Mouse (Mus musculus) forebrain, embryonic 15.5 days (tissue): ENCODE measurements at regions not wholly inside any gene's neighbourhood (a gene's known extent, or its start where the extent isn't known, plus 50 kb on each side); places are given as distances from the start of the nearest gene placed in this dataset.
A peak's percentile ranks its signal among the peaks of the same experiment; 100 is the strongest.

Experiments used
- ATAC-seq: fragments of 200-750 bp; cut with Nextera tagmentation; replicated peaks from 2 replicates; pipeline ENCODE4 v1.8.0; 2017; ENCODE audit warnings: mild to moderate bottlenecking, moderate TSS enrichment, moderate library complexity
- H3K27ac ChIP-seq: fragments of 300-500 bp; sonication (generic); replicated peaks from 2 replicates; pipeline ENCODE4 v1.5.1; 2015; ENCODE audit warnings: mild to moderate bottlenecking, inconsistent platforms
- H3K27me3 ChIP-seq: fragments of 300-500 bp; sonication (generic); 2 replicates; pipeline ENCODE4 v1.6.1; 2015; ENCODE audit warnings: inconsistent platforms
- H3K36me3 ChIP-seq: fragments of 300-500 bp; sonication (generic); 2 replicates; pipeline ENCODE4 v1.6.1; 2015; ENCODE audit warnings: mild to moderate bottlenecking, inconsistent platforms
- H3K4me1 ChIP-seq: fragments of 300-500 bp; sonication (generic); 2 replicates; pipeline ENCODE4 v1.6.1; 2015; ENCODE audit warnings: inconsistent platforms
- H3K4me2 ChIP-seq: fragments of 300-500 bp; sonication (generic); replicated peaks from 2 replicates; pipeline ENCODE4 v1.6.1; 2015; ENCODE audit warnings: mild to moderate bottlenecking, inconsistent platforms
- H3K4me3 ChIP-seq: fragments of 300-500 bp; sonication (generic); 2 replicates; pipeline ENCODE4 v1.5.1; 2015; ENCODE audit warnings: mild to moderate bottlenecking, inconsistent platforms
- H3K9ac ChIP-seq: fragments of 300-500 bp; sonication (generic); replicated peaks from 2 replicates; pipeline ENCODE4 v1.6.1; 2015; ENCODE audit warnings: mild to moderate bottlenecking, inconsistent platforms
- H3K9me3 ChIP-seq: fragments of 300-500 bp; sonication (generic); 2 replicates; pipeline ENCODE4 v1.6.1; 2016; ENCODE audit warnings: inconsistent platforms
- WGBS: fragments of 180-500 bp; shearing (Covaris S2); methylation state at CpG from one replicate; pipeline ENCODE4 v1.1.7; 2015; ENCODE audit warnings: mixed read lengths; 5-methylcytosine and 5-hydroxymethylcytosine counted together

GRCm38 (mm10) chr2:11012312-11012860, 159.5 kb upstream of the Prkcq start:
- H3K9me3 ChIP-seq, result no peaks in the 10 kb centered on the region
- no peaks in the 10 kb centered on the region for H3K36me3 ChIP-seq
- no peak overlapping the region for H3K27ac ChIP-seq
- no peak for ATAC-seq
- peaks cover 8% of the 10 kb centered on the region; the same call in 1 of the 2 replicates for H3K4me1 ChIP-seq
- no peak overlapping the region for H3K4me3 ChIP-seq
- H3K9ac ChIP-seq, result no peak overlapping the region
- 90% methylated on average over 4 of the region's 4 CpGs for WGBS
- no peak overlapping the region for H3K4me2 ChIP-seq
- H3K27me3 ChIP-seq, result no peaks in the 10 kb centered on the region

- H3K36me3 ChIP-seq, result no peaks in the 10 kb centered on the region
- H3K4me2 ChIP-seq, result no peak overlapping the region
- H3K27me3 ChIP-seq, result no peaks in the 10 kb centered on the region
- no peaks in the 10 kb centered on the region for H3K9me3 ChIP-seq
- ATAC-seq, result no peak
- peaks cover 8% of the 10 kb centered on the region; the same call in 1 of the 2 replicates for H3K4me1 ChIP-seq
- no peak overlapping the region for H3K27ac ChIP-seq
- H3K4me3 ChIP-seq, result no peak overlapping the region
- WGBS, result 92% methylated on average over 3 of the region's 3 CpGs
- no peak overlapping the region for H3K9ac ChIP-seq
These were observed 158.8 kb upstream of the Prkcq start for GRCm38 (mm10) chr2:11013154-11013553.

- no peaks in the 10 kb centered on the region for H3K27me3 ChIP-seq
- H3K4me1 ChIP-seq, result peaks cover 6% of the 10 kb centered on the region; the same call in 1 of the 2 replicates
- no peaks in the 10 kb centered on the region for H3K36me3 ChIP-seq
- H3K9me3 ChIP-seq, result no peaks in the 10 kb centered on the region
- no peak overlapping the region for H3K27ac ChIP-seq
- H3K4me3 ChIP-seq, result no peak overlapping the region
- ATAC-seq, result no peak
- 82% methylated on average over 1 of the region's 1 CpGs for WGBS
- H3K4me2 ChIP-seq, result no peak overlapping the region
- H3K9ac ChIP-seq, result no peak overlapping the region
These were observed 155.5 kb upstream of the Prkcq start for GRCm38 (mm10) chr2:11016446-11016845.

- Histone ChIP-seq H3K36me3 (no peaks in the 10 kb centered on the region), H3K4me3 (no peak overlapping the region), H3K9me3 (no peaks in the 10 kb centered on the region), H3K27ac (no peak overlapping the region), H3K27me3 (no peaks in the 10 kb centered on the region), H3K4me2 (no peak overlapping the region), H3K9ac (no peak overlapping the region), H3K4me1 (no peaks in the 10 kb centered on the region)
- no peak for ATAC-seq
- 75% methylated on average over 4 of the region's 4 CpGs for WGBS
These were observed 139.0 kb upstream of the Prkcq start for GRCm38 (mm10) chr2:11032891-11033290.

- no peak overlapping the region for H3K4me2 ChIP-seq
- no peak overlapping the region for H3K27ac ChIP-seq
- 6% methylated on average over 1 of the region's 1 CpGs for WGBS
- H3K9me3 ChIP-seq, result no peaks in the 10 kb centered on the region
- H3K4me1 ChIP-seq, result no peaks in the 10 kb centered on the region
- H3K9ac ChIP-seq, result no peak overlapping the region
- H3K27me3 ChIP-seq, result no peaks in the 10 kb centered on the region
- ATAC-seq, result peak; percentile 60
- no peaks in the 10 kb centered on the region for H3K36me3 ChIP-seq
- no peak overlapping the region for H3K4me3 ChIP-seq
These were observed 137.7 kb upstream of the Prkcq start for GRCm38 (mm10) chr2:11034178-11034577.

GRCm38 (mm10) chr2:11037343-11037742, 134.6 kb upstream of the Prkcq start:
- H3K9me3 ChIP-seq, result no peaks in the 10 kb centered on the region
- no peak overlapping the region for H3K4me3 ChIP-seq
- 62% methylated on average over 11 of the region's 11 CpGs for WGBS
- H3K36me3 ChIP-seq, result no peaks in the 10 kb centered on the region
- no peak overlapping the region for H3K9ac ChIP-seq
- no peak overlapping the region for H3K4me2 ChIP-seq
- H3K27ac ChIP-seq, result no peak overlapping the region
- no peak for ATAC-seq
- no peaks in the 10 kb centered on the region for H3K4me1 ChIP-seq
- H3K27me3 ChIP-seq, result no peaks in the 10 kb centered on the region

GRCm38 (mm10) chr2:11038440-11038839, 133.5 kb upstream of the Prkcq start:
- Histone ChIP-seq H3K4me3 (no peak overlapping the region), H3K9me3 (no peaks in the 10 kb centered on the region), H3K9ac (no peak overlapping the region), H3K27ac (no peak overlapping the region), H3K36me3 (no peaks in the 10 kb centered on the region), H3K4me1 (no peaks in the 10 kb centered on the region), H3K27me3 (no peaks in the 10 kb centered on the region), H3K4me2 (no peak overlapping the region)
- ATAC-seq, result no peak
- 83% methylated on average over 5 of the region's 5 CpGs for WGBS

- H3K27ac ChIP-seq, result no peak overlapping the region
- 92% methylated on average over 2 of the region's 2 CpGs for WGBS
- H3K4me1 ChIP-seq, result no peaks in the 10 kb centered on the region
- H3K9me3 ChIP-seq, result no peaks in the 10 kb centered on the region
- no peaks in the 10 kb centered on the region for H3K27me3 ChIP-seq
- no peak for ATAC-seq
- no peak overlapping the region for H3K4me2 ChIP-seq
- no peak overlapping the region for H3K9ac ChIP-seq
- H3K36me3 ChIP-seq, result no peaks in the 10 kb centered on the region
- no peak overlapping the region for H3K4me3 ChIP-seq
These were observed 131.9 kb upstream of the Prkcq start for GRCm38 (mm10) chr2:11040005-11040404.

GRCm38 (mm10) chr2:11044727-11045274, 127.1 kb upstream of the Prkcq start:
- peak; percentile 88 for ATAC-seq
- Histone ChIP-seq H3K36me3 (no peaks in the 10 kb centered on the region), H3K4me1 (no peaks in the 10 kb centered on the region), H3K27ac (no peak overlapping the region), H3K9me3 (no peaks in the 10 kb centered on the region), H3K4me3 (no peak overlapping the region), H3K4me2 (no peak overlapping the region), H3K27me3 (no peaks in the 10 kb centered on the region), H3K9ac (no peak overlapping the region)
- whole genome bisulfite sequencing, result 12% methylated on average over 3 of the region's 3 CpGs

GRCm38 (mm10) chr2:11051621-11052020, 120.3 kb upstream of the Prkcq start:
- 88% methylated on average over 7 of the region's 7 CpGs for WGBS
- Histone ChIP-seq H3K9me3 (no peaks in the 10 kb centered on the region), H3K4me1 (no peaks in the 10 kb centered on the region), H3K9ac (no peak overlapping the region), H3K27me3 (no peaks in the 10 kb centered on the region), H3K36me3 (no peaks in the 10 kb centered on the region), H3K27ac (no peak overlapping the region), H3K4me3 (no peak overlapping the region), H3K4me2 (no peak overlapping the region)
- no peak for ATAC-seq

- 17% methylated on average over 9 of the region's 9 CpGs for WGBS
- H3K9me3 ChIP-seq, result no peaks in the 10 kb centered on the region
- H3K27ac ChIP-seq, result no peak overlapping the region
- H3K36me3 ChIP-seq, result no peaks in the 10 kb centered on the region
- no peak overlapping the region for H3K9ac ChIP-seq
- H3K4me1 ChIP-seq, result no peaks in the 10 kb centered on the region
- no peak overlapping the region for H3K4me3 ChIP-seq
- H3K27me3 ChIP-seq, result no peaks in the 10 kb centered on the region
- no peak overlapping the region for H3K4me2 ChIP-seq
- peak; percentile 94 for ATAC-seq
These were observed 112.0 kb upstream of the Prkcq start for GRCm38 (mm10) chr2:11059731-11060425.

GRCm38 (mm10) chr2:11067384-11067783, 104.5 kb upstream of the Prkcq start:
- Histone ChIP-seq H3K27me3 (no peaks in the 10 kb centered on the region), H3K4me1 (no peaks in the 10 kb centered on the region), H3K4me3 (no peak overlapping the region), H3K4me2 (no peak overlapping the region), H3K9ac (no peak overlapping the region), H3K9me3 (no peaks in the 10 kb centered on the region), H3K36me3 (no peaks in the 10 kb centered on the region), H3K27ac (no peak overlapping the region)
- WGBS, result 41% methylated on average over 4 of the region's 4 CpGs
- no peak for ATAC-seq

- ATAC-seq, result no peak
- Histone ChIP-seq H3K4me2 (no peak overlapping the region), H3K36me3 (no peaks in the 10 kb centered on the region), H3K4me1 (no peaks in the 10 kb centered on the region), H3K27me3 (no peaks in the 10 kb centered on the region), H3K9me3 (no peaks in the 10 kb centered on the region), H3K4me3 (no peak overlapping the region), H3K27ac (no peak overlapping the region), H3K9ac (no peak overlapping the region)
- WGBS, result 89% methylated on average over 3 of the region's 3 CpGs
These were observed 88.4 kb upstream of the Prkcq start for GRCm38 (mm10) chr2:11083536-11083935.
